Mouse (Mus musculus) testis, adult 2 months (tissue): Measurements from ENCODE around the gene Fmnl1.

Experiments
- CTCF ChIP-seq: fragments of 200-500 bp; IDR thresholded peaks from 2 replicates; pipeline ENCODE4 v1.5.1; 2012; ENCODE audit warnings: low read depth, mild to moderate bottlenecking, inconsistent platforms, low read length, moderate library complexity; ENCODE audit not compliant: control insufficient read depth, insufficient read depth, insufficient replicate concordance
- POLR2A ChIP-seq: fragments of 200-500 bp; IDR thresholded peaks from 2 replicates; pipeline ENCODE4 v1.6.1; 2012; ENCODE audit warnings: low read depth, mild to moderate bottlenecking, inconsistent platforms, low read length, moderate library complexity; ENCODE audit not compliant: control insufficient read depth

- TF ChIP-seq CTCF (no peak), POLR2A (no peak)
These were observed 7.0 kb downstream of the Fmnl1 start for GRCm38 (mm10) chr11:103177815-103178485.
